Mouse (Mus musculus) limb, embryonic 14.5 days (tissue): ENCODE measurements at regions not wholly inside any gene's neighbourhood (a gene's known extent, or its start where the extent isn't known, plus 50 kb on each side); places are given as distances from the start of the nearest gene placed in this dataset.

ENCODE experiments used
- ATAC-seq: fragments of 200-750 bp; cut with Nextera tagmentation; 2 replicates; pipeline ENCODE4 v1.8.0; 2017; ENCODE audit warnings: low read depth, moderate number of reproducible peaks, moderate TSS enrichment; ENCODE audit not compliant: low FRiP score
- DNase-seq: peaks from one replicate; pipeline ENCODE4 v3.0.0-alpha.2; 2015; ENCODE audit warnings: low spot score
- H3K27ac ChIP-seq: fragments of 300-500 bp; sonication (generic); replicated peaks from 2 replicates; pipeline ENCODE4 v1.5.1; 2014; ENCODE audit warnings: low read depth, mild to moderate bottlenecking, low read length, moderate library complexity, mixed read lengths
- H3K27me3 ChIP-seq: fragments of 300-500 bp; sonication (generic); 2 replicates; pipeline ENCODE4 v1.6.1; 2014; ENCODE audit warnings: low read length, mixed read lengths; ENCODE audit not compliant: control insufficient read depth, insufficient read depth
- H3K36me3 ChIP-seq: fragments of 300-500 bp; sonication (generic); 2 replicates; pipeline ENCODE4 v1.6.1; 2014; ENCODE audit warnings: mild to moderate bottlenecking, low read length, moderate library complexity, mixed read lengths; ENCODE audit not compliant: control insufficient read depth, insufficient read depth
- H3K4me1 ChIP-seq: fragments of 300-500 bp; sonication (generic); 2 replicates; pipeline ENCODE4 v1.6.1; 2014; ENCODE audit warnings: antibody characterized with exemption, low read length, mixed read lengths; ENCODE audit not compliant: control insufficient read depth, insufficient read depth
- H3K4me2 ChIP-seq: fragments of 300-500 bp; sonication (generic); replicated peaks from 2 replicates; pipeline ENCODE4 v1.6.1; 2014; ENCODE audit warnings: low read depth, mild to moderate bottlenecking, low read length, moderate library complexity; ENCODE audit not compliant: severe bottlenecking
- H3K4me3 ChIP-seq: fragments of 300-500 bp; sonication (generic); replicated peaks from 2 replicates; pipeline ENCODE4 v1.5.1; 2014; ENCODE audit warnings: low read length
- H3K9ac ChIP-seq: fragments of 300-500 bp; sonication (generic); 2 replicates; pipeline ENCODE4 v1.6.1; 2014; ENCODE audit warnings: mild to moderate bottlenecking, low read depth, low read length, moderate library complexity; ENCODE audit not compliant: severe bottlenecking
- H3K9me3 ChIP-seq: fragments of 300-500 bp; sonication (generic); 2 replicates; pipeline ENCODE4 v1.6.1; 2016; ENCODE audit warnings: low read length; ENCODE audit not compliant: control insufficient read depth
- POLR2A ChIP-seq: fragments of 200-500 bp; IDR thresholded peaks from 2 replicates; pipeline ENCODE4 v1.8.0; 2012; ENCODE audit warnings: inconsistent platforms, mild to moderate bottlenecking, moderate library complexity, borderline replicate concordance; ENCODE audit not compliant: insufficient read depth, insufficient read length; ENCODE audit errors: extremely low read depth
- WGBS: fragments of 180-500 bp; shearing (Covaris S2); extraction: QIAGEN DNeasy Blood & Tissue Kit; methylation state at CpG from one replicate; pipeline ENCODE4 v1.1.7; 2014; 5-methylcytosine and 5-hydroxymethylcytosine counted together

- DNase-seq, result no peak
- Histone ChIP-seq H3K36me3 (no peaks in the 10 kb centered on the region), H3K9ac (no peak overlapping the region), H3K4me1 (no peaks in the 10 kb centered on the region), H3K4me3 (no peak overlapping the region), H3K4me2 (no peak overlapping the region), H3K27me3 (no peaks in the 10 kb centered on the region), H3K27ac (no peak overlapping the region), H3K9me3 (no peaks in the 10 kb centered on the region)
- WGBS, result 69% methylated on average over 3 of the region's 3 CpGs
- no peak for ATAC-seq
- TF ChIP-seq POLR2A, result no peak
Observed at GRCm38 (mm10) chr8:92222992-92223391, 134.4 kb upstream of the Irx5 start.

DNA sequence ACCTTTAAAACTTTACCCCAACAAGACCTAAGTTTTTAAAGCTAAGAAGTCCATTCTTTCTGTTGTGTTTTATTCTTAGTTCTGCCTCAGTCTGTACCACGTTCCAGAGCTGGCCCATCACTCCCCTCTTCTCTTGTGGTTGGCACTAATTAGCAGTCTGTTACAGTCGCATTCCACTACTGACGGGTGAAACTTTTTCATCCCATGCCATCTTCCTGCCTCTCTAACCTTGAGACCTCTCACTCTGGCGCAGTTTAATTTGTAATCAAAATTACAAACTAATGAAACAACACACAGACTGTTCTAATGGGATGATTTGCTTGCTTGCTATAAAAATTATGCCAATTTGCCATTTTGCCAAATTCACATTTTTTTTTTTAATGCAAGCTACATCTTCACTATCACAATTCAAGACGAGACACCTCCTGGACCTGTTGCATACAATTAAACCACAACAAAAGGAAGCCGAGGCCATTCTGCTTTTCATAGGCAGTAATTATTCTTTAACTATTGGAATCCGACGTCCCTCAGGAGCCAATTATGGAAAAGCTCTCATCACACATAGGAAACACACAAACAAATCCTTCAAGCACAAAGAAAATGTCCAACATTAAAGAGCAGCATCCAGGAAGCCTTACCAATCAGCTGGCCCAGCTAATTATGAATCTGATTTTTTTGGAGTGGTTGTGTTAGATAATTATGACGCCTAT lies 138.1 kb upstream of the Irx5 start:
- Histone ChIP-seq H3K36me3 (no peaks in the 10 kb centered on the region), H3K27ac (no peak overlapping the region), H3K27me3 (no peaks in the 10 kb centered on the region), H3K9me3 (no peaks in the 10 kb centered on the region), H3K4me1 (peaks cover 3% of the 10 kb centered on the region; the same call in 1 of the 2 replicates), H3K4me2 (no peak overlapping the region), H3K9ac (no peak overlapping the region), H3K4me3 (no peak overlapping the region)
- ATAC-seq, result no peak
- 48% methylated on average over 9 of the region's 9 CpGs for WGBS
- no peak for DNase-seq
- TF ChIP-seq POLR2A, result no peak

DNA sequence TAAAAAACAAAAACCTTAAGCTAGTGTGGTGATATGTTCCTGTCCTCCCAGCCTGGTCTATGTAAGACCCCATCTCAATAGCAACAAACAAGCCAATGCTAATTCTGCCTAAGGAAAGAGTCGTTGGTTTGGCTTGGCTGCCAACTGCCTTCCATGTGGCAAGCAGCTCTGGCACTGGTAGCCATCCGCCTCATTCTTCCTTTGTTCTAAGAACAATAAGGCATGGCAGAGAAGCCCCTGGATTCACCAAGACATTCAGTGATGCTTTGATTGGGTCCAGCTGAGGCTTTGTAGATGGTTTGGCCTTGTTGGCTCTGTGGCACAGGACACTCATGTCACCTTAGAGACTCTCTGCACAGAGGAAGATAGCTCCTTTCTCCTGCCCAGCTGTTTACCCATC lies 139.9 kb upstream of the Irx5 start:
- H3K4me1 ChIP-seq, result peaks cover 3% of the 10 kb centered on the region; the same call in 1 of the 2 replicates
- H3K36me3 ChIP-seq, result no peaks in the 10 kb centered on the region
- ATAC-seq, result no peak

GRCm38 (mm10) chr8:92216176-92216575 lies 141.2 kb upstream of the Irx5 start:
- Histone ChIP-seq H3K27me3 (no peaks in the 10 kb centered on the region), H3K36me3 (no peaks in the 10 kb centered on the region), H3K9ac (no peak overlapping the region), H3K4me2 (no peak overlapping the region), H3K27ac (no peak overlapping the region), H3K4me3 (no peak overlapping the region), H3K4me1 (peaks cover 3% of the 10 kb centered on the region; the same call in 1 of the 2 replicates), H3K9me3 (no peaks in the 10 kb centered on the region)
- ATAC-seq (no peak), DNase-seq (no peak)
- no peak for TF ChIP-seq POLR2A
- WGBS, result 9% methylated on average over 5 of the region's 5 CpGs

More for the DNA sequence above, 139.9 kb upstream of the Irx5 start:
- 77% methylated on average over 2 of the region's 2 CpGs for WGBS
- no peak overlapping the region for H3K9ac ChIP-seq
- H3K27ac ChIP-seq, result no peak overlapping the region
- H3K4me3 ChIP-seq, result no peak overlapping the region
- no peak for DNase-seq
- TF ChIP-seq POLR2A, result no peak
- no peaks in the 10 kb centered on the region for H3K9me3 ChIP-seq
- H3K27me3 ChIP-seq, result no peaks in the 10 kb centered on the region
- H3K4me2 ChIP-seq, result no peak overlapping the region

DNA sequence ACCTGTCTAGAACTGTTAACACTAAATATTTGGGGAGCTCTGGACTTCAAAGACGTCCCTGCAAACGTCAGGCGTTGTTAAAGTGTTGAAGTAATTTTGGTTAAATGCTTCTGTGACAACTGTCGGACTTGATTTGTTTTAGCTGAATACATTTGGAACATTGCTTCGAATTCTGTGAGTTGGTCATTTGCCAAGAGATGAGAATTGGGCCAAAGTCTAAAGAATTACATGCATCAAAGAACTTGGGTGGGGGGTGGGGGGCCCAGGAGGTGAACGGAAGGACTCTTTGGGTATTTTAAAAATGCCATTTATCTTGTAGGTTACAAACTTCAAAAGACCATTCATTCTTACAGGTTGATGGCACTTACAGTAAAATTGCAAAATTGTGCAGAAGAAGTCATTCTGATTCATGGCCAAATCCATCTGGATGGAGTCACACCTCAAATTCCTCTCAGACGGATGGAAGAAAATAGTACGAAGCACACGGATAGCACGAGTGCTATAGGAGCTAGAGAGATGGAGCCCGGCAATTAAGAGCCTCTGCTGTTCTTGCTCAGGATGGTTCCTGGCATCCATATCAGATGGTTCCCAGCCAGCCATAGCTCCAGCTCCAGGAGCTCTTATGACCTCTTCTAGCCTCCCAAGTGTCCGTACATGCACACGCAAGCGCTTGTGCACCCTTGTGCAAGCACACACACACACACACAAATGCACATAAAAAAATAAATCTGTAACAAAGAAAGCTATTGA lies 144.5 kb upstream of the Irx5 start:
- Histone ChIP-seq H3K27ac (no peak overlapping the region), H3K36me3 (no peaks in the 10 kb centered on the region), H3K9me3 (no peaks in the 10 kb centered on the region), H3K4me2 (no peak overlapping the region), H3K4me3 (no peak overlapping the region), H3K9ac (no peak overlapping the region), H3K27me3 (no peaks in the 10 kb centered on the region), H3K4me1 (peaks cover 3% of the 10 kb centered on the region; the same call in 1 of the 2 replicates)
- DNase-seq (no peak), ATAC-seq (no peak)
- no peak for TF ChIP-seq POLR2A
- 62% methylated on average over 14 of the region's 14 CpGs for WGBS
